Mouse (Mus musculus) midbrain, embryonic 10.5 days (tissue): Measurements from ENCODE around the gene Mettl1. TPM values are rescaled to one million over a fixed set of nuclear protein-coding genes. Genes with fewer than 3 reads are reported as not detected.
"Not testable (repeated sequence)": the region's sequence is repeated elsewhere in the genome, so short reads cannot be mapped to it uniquely, and the experiment has no call there.

Experiments
- DNase-seq: peaks from one replicate; pipeline ENCODE4 v3.0.0-alpha.2; 2017; ENCODE audit warnings: low spot score
- H3K27ac ChIP-seq: fragments of 300-500 bp; sonication (generic); replicated peaks from 2 replicates; pipeline ENCODE4 v1.5.1; 2016; ENCODE audit warnings: mild to moderate bottlenecking
- H3K27me3 ChIP-seq: fragments of 300-500 bp; sonication (generic); 2 replicates; pipeline ENCODE4 v1.6.1; 2016; ENCODE audit warnings: low read depth, mild to moderate bottlenecking; ENCODE audit not compliant: poor library complexity, severe bottlenecking
- H3K36me3 ChIP-seq: fragments of 300-500 bp; sonication (generic); 2 replicates; pipeline ENCODE4 v1.6.1; 2016; ENCODE audit warnings: mild to moderate bottlenecking, moderate library complexity
- H3K4me1 ChIP-seq: fragments of 300-500 bp; sonication (generic); 2 replicates; pipeline ENCODE4 v1.6.1; 2016
- H3K4me3 ChIP-seq: fragments of 300-500 bp; sonication (generic); 2 replicates; pipeline ENCODE4 v1.5.1; 2016; ENCODE audit warnings: mild to moderate bottlenecking, moderate library complexity
- H3K9me3 ChIP-seq: fragments of 300-500 bp; sonication (generic); replicated peaks from 2 replicates; pipeline ENCODE4 v1.6.1; 2016; ENCODE audit warnings: mild to moderate bottlenecking
- WGBS: fragments of 180-500 bp; shearing (Covaris S2); methylation state at CpG from one replicate; pipeline ENCODE4 v1.1.7; 2016; 5-methylcytosine and 5-hydroxymethylcytosine counted together
- polyA plus RNA-seq: library from polyadenylated mRNA; unstranded; fragments of >200 nt; fragmentation: Nextera tagmentation; extraction: Ambion mirVana; gene quantifications from 2 replicates; pipeline ENCODE4 v1.2.1, GENCODE M21; 2016

Mettl1 gene
- polyA plus RNA-seq, 1 experiment from 2014 or later = 56.7 TPM

DNA sequence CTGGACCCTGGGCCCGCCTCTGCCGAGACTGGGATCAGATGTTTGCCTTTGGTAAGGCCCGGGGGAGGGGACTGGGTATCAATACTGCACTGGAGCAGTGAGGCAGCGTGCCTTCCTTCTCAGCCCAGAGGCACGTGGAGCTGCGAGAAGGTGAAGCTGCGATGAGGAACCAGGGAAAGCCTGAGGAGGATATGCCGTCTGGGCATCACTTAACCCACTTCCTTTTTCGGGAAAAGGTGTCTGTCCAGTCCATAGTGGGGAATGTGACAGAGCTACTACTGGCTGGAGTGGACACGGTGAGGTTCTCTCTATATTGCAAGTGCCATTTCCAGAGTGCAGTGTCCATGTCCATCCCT is 8.9 kb downstream of the Mettl1 start:
- peaks cover 18% of the 10 kb centered on the region for H3K4me1 ChIP-seq
- WGBS = 17% methylated on average over 10 of the region's 10 CpGs
- peak overlapping the region; percentile 34; the same call in 1 of the 2 replicates for H3K4me3 ChIP-seq
- no peak for DNase-seq
- peaks cover 60% of the 10 kb centered on the region for H3K27me3 ChIP-seq
- peaks cover 27% of the 10 kb centered on the region for H3K36me3 ChIP-seq
- H3K27ac ChIP-seq = no peak overlapping the region
- H3K9me3 ChIP-seq = no peaks in the 10 kb centered on the region

DNA sequence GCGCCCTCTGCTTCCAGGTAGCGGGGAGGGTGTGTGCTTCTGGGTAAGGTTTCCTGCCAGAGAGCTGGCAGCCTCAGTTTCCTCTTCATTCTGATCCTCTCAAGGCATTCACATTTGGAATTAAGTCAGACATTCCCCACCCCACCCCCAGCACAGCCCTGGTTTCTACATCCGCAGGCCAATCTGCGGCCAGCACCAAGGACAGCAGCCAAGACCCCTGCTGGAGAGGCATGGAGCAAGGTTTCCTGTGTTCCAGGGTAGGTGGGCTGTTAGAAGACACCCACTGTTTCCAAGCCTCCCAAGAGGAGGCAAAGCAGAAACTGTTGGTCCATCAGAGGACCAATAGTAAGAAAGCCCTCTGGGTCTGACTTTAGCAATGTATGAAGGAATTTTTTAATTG is 13.4 kb downstream of the Mettl1 start:
- H3K4me3 ChIP-seq = no peak overlapping the region
- H3K27me3 ChIP-seq = peaks cover 48% of the 10 kb centered on the region
- H3K4me1 ChIP-seq = peaks cover 31% of the 10 kb centered on the region
- no peak for DNase-seq
- H3K27ac ChIP-seq = no peak overlapping the region
- H3K9me3 ChIP-seq = no peaks in the 10 kb centered on the region
- H3K36me3 ChIP-seq = peaks cover 45% of the 10 kb centered on the region
- 75% methylated on average over 4 of the region's 4 CpGs for whole genome bisulfite sequencing

DNA sequence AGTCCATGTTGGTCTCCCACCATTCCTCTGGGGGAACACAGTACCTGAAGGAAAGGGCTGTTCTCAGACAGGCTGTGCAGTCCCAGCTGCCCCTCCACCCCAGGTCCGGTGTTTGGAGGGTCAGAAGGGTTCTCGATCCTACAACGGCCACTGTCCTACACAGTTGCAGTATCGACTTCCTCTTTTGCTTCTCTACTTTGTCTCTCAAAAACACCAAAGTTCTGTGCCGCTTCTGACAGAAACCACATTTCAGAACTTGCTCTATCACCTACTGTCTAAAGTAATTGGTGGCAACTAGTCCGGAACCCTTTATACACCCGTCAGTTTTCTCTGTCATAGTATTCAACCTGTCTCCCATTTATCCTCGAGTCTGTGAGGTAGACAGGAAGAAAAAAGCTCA is 14.2 kb downstream of the Mettl1 start:
- no peak overlapping the region for H3K27ac ChIP-seq
- DNase-seq = no peak
- H3K4me3 ChIP-seq = no peak overlapping the region
- H3K36me3 ChIP-seq = peaks cover 45% of the 10 kb centered on the region
- H3K4me1 ChIP-seq = peaks cover 35% of the 10 kb centered on the region
- peaks cover 43% of the 10 kb centered on the region for H3K27me3 ChIP-seq
- H3K9me3 ChIP-seq = no peaks in the 10 kb centered on the region
- WGBS = 94% methylated on average over 8 of the region's 8 CpGs

DNA sequence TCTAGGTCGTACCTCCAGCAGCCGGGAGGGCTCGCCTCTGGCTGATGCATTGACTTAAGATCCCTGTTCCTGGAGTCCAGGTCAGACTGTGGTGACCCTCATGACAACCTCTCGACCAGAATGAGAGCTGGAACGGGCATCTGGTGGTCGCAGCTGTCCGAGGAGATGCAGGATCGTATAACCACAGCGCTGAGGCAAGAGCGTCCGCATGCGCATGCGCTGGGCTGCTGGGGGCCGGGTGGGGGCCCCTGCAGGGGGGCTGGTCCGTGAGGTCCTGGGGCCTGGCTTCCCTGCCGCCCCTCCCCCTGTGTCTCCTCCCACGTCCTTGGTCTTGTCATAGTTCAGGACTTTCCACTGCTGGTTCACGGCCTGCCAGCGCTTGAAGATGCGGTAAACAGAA is 15.3 kb downstream of the Mettl1 start:
- Histone ChIP-seq H3K36me3 (peaks cover 45% of the 10 kb centered on the region), H3K9me3 (no peaks in the 10 kb centered on the region), H3K4me3 (no peak overlapping the region), H3K27ac (no peak overlapping the region), H3K4me1 (peaks cover 46% of the 10 kb centered on the region), H3K27me3 (peaks cover 43% of the 10 kb centered on the region)
- WGBS = 90% methylated on average over 20 of the region's 20 CpGs
- DNase-seq = no peak

DNA sequence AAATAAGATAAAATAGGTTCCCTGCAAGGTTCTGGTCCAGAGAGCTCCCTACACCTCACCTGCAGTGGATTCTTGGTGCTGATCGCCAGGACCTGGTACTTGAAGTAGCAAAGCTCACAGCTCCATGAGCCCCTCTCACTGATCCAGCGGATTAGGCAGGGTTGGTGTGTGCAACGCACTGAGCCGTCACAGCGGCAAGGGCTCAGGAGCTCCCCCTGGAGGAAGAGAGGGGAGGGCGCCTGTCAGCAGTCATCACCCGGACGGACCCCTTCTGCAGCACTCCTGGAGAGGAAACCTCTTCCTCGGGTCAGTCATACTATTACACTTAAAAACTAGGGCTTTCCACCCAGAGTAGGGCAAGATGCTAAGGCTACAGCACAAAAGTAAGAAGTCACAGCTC is 16.9 kb downstream of the Mettl1 start:
- peak overlapping the region; percentile 97; the same call in 1 of the 2 replicates for H3K27ac ChIP-seq

DNA sequence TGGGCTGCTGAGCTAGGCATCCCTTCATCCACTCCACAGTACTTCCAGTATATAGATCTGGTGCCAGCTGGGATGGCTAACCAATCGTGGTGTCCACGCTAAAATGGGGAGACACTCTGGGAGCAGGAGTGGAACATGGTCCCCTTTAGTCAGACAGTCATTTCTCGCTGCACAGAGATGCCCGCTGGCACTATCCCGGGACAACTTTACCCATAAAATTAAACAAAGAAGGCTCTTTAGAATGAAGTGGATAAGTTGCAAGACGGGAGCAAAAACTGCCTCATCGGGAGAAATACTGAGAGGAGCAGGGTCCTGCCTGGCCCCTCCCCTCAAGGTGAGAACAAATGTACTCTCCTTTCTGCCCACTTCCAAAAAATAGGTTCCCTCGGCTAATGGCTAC is 17.5 kb downstream of the Mettl1 start:
- H3K36me3 ChIP-seq = peaks cover 42% of the 10 kb centered on the region
- DNase-seq = no peak
- peaks cover 55% of the 10 kb centered on the region for H3K4me1 ChIP-seq
- peaks cover 36% of the 10 kb centered on the region for H3K27me3 ChIP-seq
- H3K27ac ChIP-seq = peak overlapping the region; percentile 97
- no peaks in the 10 kb centered on the region for H3K9me3 ChIP-seq
- H3K4me3 ChIP-seq = peak overlapping the region; percentile 99
- 8% methylated on average over 8 of the region's 8 CpGs for WGBS

More for the DNA sequence above, 16.9 kb downstream of the Mettl1 start:
- Histone ChIP-seq H3K4me1 (peaks cover 55% of the 10 kb centered on the region), H3K36me3 (peaks cover 45% of the 10 kb centered on the region), H3K4me3 (peak overlapping the region; percentile 99), H3K9me3 (no peaks in the 10 kb centered on the region), H3K27me3 (peaks cover 36% of the 10 kb centered on the region)
- under 1% methylated on average over 9 of the region's 9 CpGs for WGBS
- peak; percentile 89 for DNase-seq

DNA sequence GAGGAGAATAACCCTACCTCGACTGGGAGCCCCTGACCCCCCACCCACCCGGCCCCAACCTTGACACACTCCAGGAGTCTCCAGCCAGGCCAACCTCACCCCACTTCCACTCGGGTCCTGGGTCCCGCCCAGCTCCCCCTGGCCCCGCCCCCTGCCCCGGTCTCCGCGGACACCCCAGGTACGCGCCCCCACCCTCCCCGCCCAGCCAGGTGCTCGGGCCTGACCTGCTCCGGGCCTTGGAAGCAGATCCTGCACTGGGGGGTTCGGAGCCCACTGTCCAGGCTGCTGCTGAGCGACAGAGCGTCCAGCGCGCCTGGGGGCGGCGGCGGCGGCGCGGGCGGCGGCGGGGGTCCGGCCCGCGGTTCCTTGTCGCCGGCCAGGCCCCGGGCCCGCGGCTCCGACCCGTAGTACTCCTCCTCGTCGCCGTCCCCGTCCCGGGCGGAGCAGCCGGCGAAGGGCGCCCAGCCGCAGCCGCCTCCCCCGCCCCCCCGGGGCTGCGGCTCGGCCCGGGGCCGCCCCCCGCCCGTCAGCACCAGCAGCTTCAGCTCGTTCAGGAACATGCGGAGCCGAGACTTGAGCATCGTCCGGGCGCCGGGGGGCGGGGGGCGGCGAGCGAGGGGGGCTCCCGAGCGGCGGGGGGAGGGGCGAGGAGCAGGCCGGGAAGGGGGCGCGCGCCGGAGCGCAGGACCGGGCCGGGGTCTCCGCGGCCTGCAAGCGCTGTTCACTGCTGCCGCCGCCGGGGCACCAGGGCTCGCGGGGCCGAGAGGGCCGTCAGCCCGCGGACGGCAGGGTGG is 18.2 kb downstream of the Mettl1 start:
- WGBS = under 1% methylated on average over 87 of the region's 92 CpGs
- Histone ChIP-seq H3K36me3 (peaks cover 37% of the 10 kb centered on the region), H3K9me3 (no peaks in the 10 kb centered on the region), H3K4me1 (peaks cover 56% of the 10 kb centered on the region), H3K27me3 (peaks cover 36% of the 10 kb centered on the region), H3K27ac (peak overlapping the region; percentile 97), H3K4me3 (peak overlapping the region; percentile 99)
- DNase-seq = peak; percentile 69

DNA sequence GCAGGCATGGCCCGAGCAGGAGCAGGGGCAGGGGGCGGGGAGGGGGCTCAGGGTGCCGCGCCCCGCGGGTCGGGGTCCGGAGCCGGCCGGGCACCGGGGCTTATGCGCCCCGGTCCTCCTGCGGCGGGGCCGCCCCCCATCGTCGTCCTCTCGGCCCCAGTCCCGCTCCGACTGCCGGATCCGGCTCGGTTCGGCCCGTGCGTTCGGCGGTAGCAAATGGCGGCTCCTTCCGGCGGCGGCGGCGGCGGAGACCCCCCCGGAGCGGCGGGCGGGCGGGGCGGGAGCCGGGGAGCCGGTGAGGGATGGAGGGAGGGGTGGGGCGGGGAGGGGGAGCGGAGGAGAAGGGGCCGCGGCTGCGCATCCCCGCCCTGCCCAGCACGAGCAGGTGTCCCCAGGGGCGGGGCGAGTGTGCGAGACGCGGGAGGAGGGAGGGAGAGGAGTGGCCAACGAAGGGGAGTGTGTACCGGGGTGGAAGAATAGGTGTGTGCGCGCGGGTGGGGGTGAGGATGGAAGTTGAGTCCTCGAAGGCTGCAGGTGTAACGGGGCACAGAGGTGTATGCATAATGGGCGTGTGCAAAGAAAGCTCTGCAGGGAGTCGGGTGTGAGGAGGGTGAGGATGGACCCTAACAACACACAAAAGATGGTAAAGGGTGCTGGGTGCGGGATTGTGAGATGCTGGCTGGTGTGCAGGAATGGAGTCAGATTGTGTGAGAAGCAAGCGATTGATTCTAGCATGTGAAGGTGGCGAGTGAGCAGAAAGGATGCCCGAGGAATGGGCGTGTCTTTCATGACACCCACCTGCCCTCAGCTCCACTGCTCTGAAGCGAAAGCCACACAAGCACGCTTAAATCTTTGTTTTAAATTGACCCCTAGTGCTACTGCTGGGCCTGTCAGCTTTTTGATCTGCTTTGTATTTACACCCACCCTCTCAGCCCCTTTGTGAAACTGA is 19.0 kb downstream of the Mettl1 start, which contains the start of gene March9:
Gene March9 (minus strand): TSS at position 217 of the 949 bp plus-strand sequence.
- peaks cover 65% of the 10 kb centered on the region for H3K4me1 ChIP-seq

DNA sequence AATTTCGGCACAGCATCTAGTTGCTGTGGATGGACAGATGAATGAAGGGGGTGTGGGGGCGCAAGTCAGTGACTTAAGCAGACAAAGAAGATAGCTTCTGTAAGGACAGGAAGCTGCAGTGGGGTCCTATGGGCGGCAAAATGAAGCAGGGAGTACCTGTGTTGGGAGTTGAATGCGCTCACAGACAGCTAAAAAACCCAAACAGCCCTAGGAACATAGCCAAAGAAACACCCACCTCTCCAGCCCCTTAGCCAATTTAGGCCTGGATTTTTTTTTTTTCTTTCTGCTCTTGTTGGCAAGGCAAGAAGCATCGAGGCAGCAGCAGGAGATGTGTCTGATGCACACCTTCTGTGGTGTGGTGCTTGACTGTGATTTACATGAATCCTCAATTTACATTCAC is 19.9 kb downstream of the Mettl1 start:
- Histone ChIP-seq H3K27ac (peak overlapping the region; percentile 97; the same call in 1 of the 2 replicates), H3K27me3 (peaks cover 36% of the 10 kb centered on the region), H3K9me3 (no peaks in the 10 kb centered on the region), H3K4me1 (peaks cover 68% of the 10 kb centered on the region), H3K4me3 (peak overlapping the region; percentile 99), H3K36me3 (peaks cover 37% of the 10 kb centered on the region)
- no peak for DNase-seq
- 30% methylated on average over 5 of the region's 5 CpGs for WGBS

More for the DNA sequence above, 19.0 kb downstream of the Mettl1 start, which contains the start of gene March9:
- DNase-seq = peak; percentile 73
- peak within 1 kb of the TSS; percentile 97 for H3K27ac ChIP-seq
- H3K9me3 ChIP-seq = no peaks in the 10 kb centered on the region
- peak within 1 kb of the TSS; percentile 99 for H3K4me3 ChIP-seq
- WGBS = 1% methylated on average over 65 of the region's 72 CpGs
- H3K27me3 ChIP-seq = peaks cover 36% of the 10 kb centered on the region
- H3K36me3 ChIP-seq = peaks cover 37% of the 10 kb centered on the region

DNA sequence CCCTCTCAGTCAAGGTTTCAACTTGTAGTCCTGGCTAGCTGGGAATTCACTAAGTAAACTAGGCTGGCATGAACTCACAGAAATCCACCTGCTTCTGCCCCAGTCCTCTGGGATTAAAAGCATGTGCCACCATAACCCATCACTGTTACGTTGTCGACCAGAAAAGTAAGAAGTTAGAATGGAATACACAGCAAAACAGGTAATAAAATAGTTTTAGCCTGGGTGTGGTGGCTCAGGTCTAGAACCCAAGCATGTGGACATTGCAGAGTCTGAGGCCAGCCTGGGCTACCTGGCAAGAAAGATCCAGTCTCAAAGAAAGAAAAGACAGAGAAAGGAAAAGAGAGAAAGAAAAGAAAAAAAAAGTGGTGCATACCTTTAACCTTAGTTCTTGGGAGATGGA is 20.3 kb downstream of the Mettl1 start:
- H3K4me3 ChIP-seq = no peak overlapping the region
- peaks cover 71% of the 10 kb centered on the region for H3K4me1 ChIP-seq
- DNase-seq = no peak
- WGBS = 80% methylated on average over 2 of the region's 2 CpGs
- H3K27ac ChIP-seq = no peak overlapping the region
- peaks cover 36% of the 10 kb centered on the region for H3K27me3 ChIP-seq
- no peaks in the 10 kb centered on the region for H3K9me3 ChIP-seq
- peaks cover 37% of the 10 kb centered on the region for H3K36me3 ChIP-seq

DNA sequence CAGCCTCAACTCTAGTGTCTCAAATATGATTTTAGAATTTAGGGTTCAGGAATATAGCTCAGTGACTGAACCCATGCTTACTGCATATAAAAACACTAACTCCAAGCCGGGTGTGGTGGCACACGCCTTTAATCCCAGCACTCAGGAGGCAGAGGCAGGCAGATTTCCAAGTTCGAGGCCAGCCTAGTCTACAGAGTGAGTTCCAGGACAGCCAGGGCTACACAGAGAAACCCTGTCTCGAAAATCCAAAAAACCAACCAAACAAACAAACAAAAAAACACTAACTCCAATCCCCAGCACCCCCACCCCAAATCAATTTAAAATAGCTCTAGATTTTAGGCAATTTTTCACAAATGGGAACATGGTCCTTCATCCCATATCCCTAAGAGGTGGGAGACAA is 20.9 kb downstream of the Mettl1 start:
- not testable (repeated sequence) for H3K27ac ChIP-seq, DNase-seq, H3K4me3 ChIP-seq, H3K9me3 ChIP-seq
- Histone ChIP-seq H3K36me3 (peaks cover 37% of the 10 kb centered on the region), H3K27me3 (peaks cover 35% of the 10 kb centered on the region), H3K4me1 (peaks cover 75% of the 10 kb centered on the region)
- WGBS = 90% methylated on average over 4 of the region's 4 CpGs

DNA sequence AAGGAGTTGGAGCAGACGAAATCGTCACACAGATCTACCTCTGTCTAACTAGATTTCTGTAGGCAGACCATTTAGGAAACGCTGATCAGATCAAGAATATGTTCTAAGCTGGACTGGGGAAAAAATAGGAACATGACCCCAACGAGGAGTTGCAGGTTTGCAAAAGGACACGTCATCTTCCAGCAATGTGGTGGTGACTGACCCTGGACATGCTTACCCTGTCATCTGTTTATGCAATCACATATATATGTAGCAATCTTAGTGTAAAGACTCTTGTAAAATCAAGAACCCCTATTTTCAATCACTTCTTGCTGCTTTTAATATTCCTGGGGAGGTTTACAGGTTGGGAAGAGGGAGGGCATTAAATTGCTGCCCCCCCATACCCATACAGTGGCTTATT is 21.3 kb downstream of the Mettl1 start:
- WGBS = 83% methylated on average over 5 of the region's 5 CpGs
- Histone ChIP-seq H3K4me1 (peaks cover 73% of the 10 kb centered on the region), H3K27me3 (peaks cover 31% of the 10 kb centered on the region), H3K27ac (peak overlapping the region; percentile 99; the same call in 1 of the 2 replicates), H3K36me3 (peaks cover 37% of the 10 kb centered on the region), H3K4me3 (peak overlapping the region; percentile 86; the same call in 1 of the 2 replicates), H3K9me3 (no peaks in the 10 kb centered on the region)
- no peak for DNase-seq
